Mouse (Mus musculus) heart, embryonic 16.5 days (tissue): ENCODE measurements around the gene Dach1. TPM values are rescaled to one million over a fixed set of nuclear protein-coding genes. Genes with fewer than 3 reads are reported as not detected.

Source experiments
- ATAC-seq: fragments of 200-750 bp; cut with Nextera tagmentation; replicated peaks from 2 replicates; pipeline ENCODE4 v1.8.0; 2017; ENCODE audit warnings: moderate number of reproducible peaks; ENCODE audit not compliant: insufficient read depth, low FRiP score; ENCODE audit errors: extremely low read depth
- H3K27ac ChIP-seq: fragments of 300-500 bp; sonication (generic); 2 replicates; pipeline ENCODE4 v1.5.1; 2014; ENCODE audit warnings: mild to moderate bottlenecking, low read length, control low read depth, moderate library complexity
- H3K27me3 ChIP-seq: fragments of 300-500 bp; sonication (generic); 2 replicates; pipeline ENCODE4 v1.6.1; 2014; ENCODE audit warnings: low read length, mixed read lengths; ENCODE audit not compliant: control insufficient read depth, insufficient read depth
- H3K36me3 ChIP-seq: fragments of 300-500 bp; sonication (generic); 2 replicates; pipeline ENCODE4 v1.6.1; 2014; ENCODE audit not compliant: control insufficient read depth, insufficient read depth
- H3K4me1 ChIP-seq: fragments of 300-500 bp; sonication (generic); 2 replicates; pipeline ENCODE4 v1.6.1; 2014; ENCODE audit warnings: low read length, mixed read lengths; ENCODE audit not compliant: control insufficient read depth, insufficient read depth
- H3K4me2 ChIP-seq: fragments of 300-500 bp; sonication (generic); 2 replicates; pipeline ENCODE4 v1.6.1; 2014; ENCODE audit warnings: low read depth, mild to moderate bottlenecking, control low read depth, low read length
- H3K4me3 ChIP-seq: fragments of 300-500 bp; sonication (generic); 2 replicates; pipeline ENCODE4 v1.5.1; 2014; ENCODE audit warnings: mild to moderate bottlenecking, control low read depth, low read length
- H3K9ac ChIP-seq: fragments of 300-500 bp; sonication (generic); 2 replicates; pipeline ENCODE4 v1.6.1; 2014; ENCODE audit warnings: low read length, control low read depth
- H3K9me3 ChIP-seq: fragments of 300-500 bp; sonication (generic); replicated peaks from 2 replicates; pipeline ENCODE4 v1.6.1; 2016; ENCODE audit warnings: low read length; ENCODE audit not compliant: control insufficient read depth
- WGBS: fragments of 180-500 bp; shearing (Covaris S2); extraction: QIAGEN DNeasy Blood & Tissue Kit; methylation state at CpG from one replicate; pipeline ENCODE4 v1.1.7; 2014; 5-methylcytosine and 5-hydroxymethylcytosine counted together
- polyA plus RNA-seq: library from polyadenylated mRNA; unstranded; fragments of >200 nt; fragmentation: Nextera tagmentation; extraction: Ambion mirVana; gene quantifications from 2 replicates; pipeline ENCODE4 v1.2.1, GENCODE M21; 2015

The Dach1 gene
- polyA plus RNA-seq, 1 experiment from 2014 or later, result 1.8 TPM

DNA sequence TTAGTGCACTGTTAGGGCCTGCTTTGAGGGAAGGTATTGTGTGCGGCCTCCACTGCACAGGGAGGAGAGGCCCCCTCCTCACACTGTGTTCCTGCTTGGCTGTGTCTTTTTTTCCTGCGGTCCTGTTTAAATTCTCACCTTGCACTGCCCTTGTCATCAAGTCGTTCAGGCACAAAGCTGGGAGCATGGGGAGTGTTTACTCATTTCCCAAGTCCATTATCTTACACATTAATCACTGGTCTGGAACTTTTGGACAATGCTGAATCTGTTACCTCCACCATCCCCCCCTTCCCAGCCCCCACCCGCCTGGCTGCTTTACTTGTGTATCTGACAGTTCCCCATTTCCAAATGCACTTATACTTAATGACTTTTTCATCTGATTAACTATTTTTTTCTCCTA is 97.7 kb downstream of the Dach1 start:
- H3K27me3 ChIP-seq, result no peaks in the 10 kb centered on the region
- no peak overlapping the region for H3K4me3 ChIP-seq
- no peak overlapping the region for H3K9ac ChIP-seq
- no peak overlapping the region for H3K4me2 ChIP-seq
- no peak for ATAC-seq
- H3K27ac ChIP-seq, result 0 out of 2 replicates have a peak overlapping the region, but pooled peaks have one; percentile 35
- no peaks in the 10 kb centered on the region for H3K36me3 ChIP-seq
- H3K9me3 ChIP-seq, result no peaks in the 10 kb centered on the region
- H3K4me1 ChIP-seq, result peaks cover 14% of the 10 kb centered on the region
- 22% methylated on average over 4 of the region's 4 CpGs for WGBS

DNA sequence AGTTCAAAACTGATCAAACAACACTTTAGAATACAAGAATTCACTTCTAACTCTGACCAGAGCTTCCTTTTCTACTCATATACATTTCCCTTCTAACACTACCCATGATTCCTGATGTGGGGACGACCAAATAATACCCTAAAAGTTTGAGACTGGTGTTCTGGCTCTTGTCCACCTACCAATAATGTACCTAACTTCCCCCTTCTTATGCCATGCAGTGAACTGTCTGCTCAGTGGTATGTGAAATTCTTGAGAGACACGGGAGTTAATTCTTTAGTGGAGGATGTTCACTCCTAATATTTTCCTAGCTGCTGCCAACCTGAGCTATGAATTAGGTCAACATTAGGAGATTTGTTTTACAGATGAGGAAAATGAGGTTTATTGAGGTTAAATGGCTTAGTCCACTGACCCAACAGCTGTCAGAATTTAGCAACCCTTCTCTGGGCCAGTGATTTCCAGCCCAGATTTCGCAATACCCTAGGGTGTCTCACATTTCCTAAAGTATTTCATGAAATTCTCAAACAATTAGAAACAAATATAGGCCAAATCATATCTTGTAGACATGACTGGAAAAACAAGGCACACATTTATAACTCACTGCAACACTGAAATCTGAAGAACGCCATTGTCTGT is 102.2 kb downstream of the Dach1 start:
- H3K4me1 ChIP-seq, result peaks cover 8% of the 10 kb centered on the region
- no peak overlapping the region for H3K4me3 ChIP-seq
- no peaks in the 10 kb centered on the region for H3K9me3 ChIP-seq
- 73% methylated on average over 4 of the region's 4 CpGs for WGBS
- H3K27me3 ChIP-seq, result no peaks in the 10 kb centered on the region
- no peak overlapping the region for H3K27ac ChIP-seq
- H3K36me3 ChIP-seq, result no peaks in the 10 kb centered on the region
- no peak overlapping the region for H3K4me2 ChIP-seq
- ATAC-seq, result no peak
- no peak overlapping the region for H3K9ac ChIP-seq

DNA sequence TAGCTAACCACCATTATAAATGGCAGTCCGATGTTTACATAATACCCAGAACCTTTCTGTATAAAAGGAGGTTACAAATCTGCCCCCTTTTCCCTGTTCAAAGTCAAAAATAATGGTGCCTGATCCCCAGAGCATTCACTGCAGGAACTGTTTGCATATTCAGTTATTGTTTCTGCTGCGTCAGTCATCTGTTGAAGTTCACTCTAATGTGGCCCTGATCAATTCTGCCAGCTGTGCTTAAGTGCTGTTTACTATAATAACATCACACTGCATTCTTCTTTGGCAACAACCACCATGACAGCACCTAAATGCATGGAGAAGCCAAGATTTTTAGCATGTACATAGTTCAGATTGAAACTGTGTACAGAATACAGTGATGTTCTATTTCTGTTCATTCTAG is 105.4 kb downstream of the Dach1 start:
- no peak overlapping the region for H3K4me3 ChIP-seq
- no peaks in the 10 kb centered on the region for H3K4me1 ChIP-seq
- H3K27me3 ChIP-seq, result no peaks in the 10 kb centered on the region
- H3K9me3 ChIP-seq, result no peaks in the 10 kb centered on the region
- H3K4me2 ChIP-seq, result no peak overlapping the region
- H3K9ac ChIP-seq, result no peak overlapping the region
- no peak overlapping the region for H3K27ac ChIP-seq
- no peak for ATAC-seq
- no peaks in the 10 kb centered on the region for H3K36me3 ChIP-seq
- WGBS, result 82% methylated on average over 2 of the region's 2 CpGs

DNA sequence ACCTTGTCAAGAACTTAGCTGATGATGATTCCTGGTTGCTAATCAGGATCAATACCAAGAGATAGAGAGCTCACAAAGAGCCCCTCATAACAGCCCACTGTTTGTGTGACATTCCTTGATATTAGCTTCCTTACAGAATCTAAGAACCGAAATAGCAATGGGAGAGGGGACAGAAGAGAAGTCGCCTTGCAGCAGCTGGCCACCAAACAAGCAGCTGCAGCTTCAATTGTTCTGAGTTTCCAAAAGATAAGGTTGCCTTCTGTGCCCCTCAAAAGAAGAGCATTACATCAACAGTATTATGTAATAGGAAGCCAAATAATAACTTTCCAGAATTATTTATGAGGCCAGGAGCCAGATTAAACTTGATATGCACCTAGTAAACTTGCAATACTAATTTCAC is 120.2 kb downstream of the Dach1 start:
- H3K9ac ChIP-seq, result no peak overlapping the region
- H3K36me3 ChIP-seq, result no peaks in the 10 kb centered on the region
- H3K4me1 ChIP-seq, result 0 out of 2 replicates have a peak, but pooled peaks cover 3% of the 10 kb centered on the region
- H3K4me2 ChIP-seq, result no peak overlapping the region
- WGBS, result 33% methylated on average over 2 of the region's 2 CpGs
- ATAC-seq, result no peak
- no peaks in the 10 kb centered on the region for H3K9me3 ChIP-seq
- no peaks in the 10 kb centered on the region for H3K27me3 ChIP-seq
- H3K4me3 ChIP-seq, result no peak overlapping the region
- no peak overlapping the region for H3K27ac ChIP-seq

DNA sequence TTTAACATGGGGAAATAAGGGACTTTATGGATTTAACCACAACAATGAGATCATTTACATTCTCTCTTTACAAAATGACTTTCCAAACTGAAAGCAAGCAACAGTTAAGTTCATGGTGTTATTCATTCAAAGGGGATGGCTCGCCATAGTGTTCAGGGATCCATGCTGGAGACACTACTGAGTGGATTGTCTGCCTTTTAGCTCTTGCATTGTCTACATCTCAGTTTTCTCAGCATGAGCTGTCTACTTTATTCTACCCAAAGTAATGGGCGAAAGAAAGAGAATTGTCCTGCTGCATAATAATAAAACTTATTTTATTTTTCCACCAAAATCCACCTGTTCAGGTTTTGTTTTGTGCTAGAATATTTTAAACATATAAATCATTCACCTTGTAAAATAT is 121.2 kb downstream of the Dach1 start:
- H3K9ac ChIP-seq, result no peak overlapping the region
- no peak overlapping the region for H3K4me2 ChIP-seq
- H3K9me3 ChIP-seq, result no peaks in the 10 kb centered on the region
- H3K36me3 ChIP-seq, result no peaks in the 10 kb centered on the region
- no peaks in the 10 kb centered on the region for H3K27me3 ChIP-seq
- no peak overlapping the region for H3K4me3 ChIP-seq
- WGBS, result 86% methylated on average over 2 of the region's 2 CpGs
- H3K27ac ChIP-seq, result no peak overlapping the region
- 0 out of 2 replicates have a peak, but pooled peaks cover 3% of the 10 kb centered on the region for H3K4me1 ChIP-seq
- no peak for ATAC-seq

DNA sequence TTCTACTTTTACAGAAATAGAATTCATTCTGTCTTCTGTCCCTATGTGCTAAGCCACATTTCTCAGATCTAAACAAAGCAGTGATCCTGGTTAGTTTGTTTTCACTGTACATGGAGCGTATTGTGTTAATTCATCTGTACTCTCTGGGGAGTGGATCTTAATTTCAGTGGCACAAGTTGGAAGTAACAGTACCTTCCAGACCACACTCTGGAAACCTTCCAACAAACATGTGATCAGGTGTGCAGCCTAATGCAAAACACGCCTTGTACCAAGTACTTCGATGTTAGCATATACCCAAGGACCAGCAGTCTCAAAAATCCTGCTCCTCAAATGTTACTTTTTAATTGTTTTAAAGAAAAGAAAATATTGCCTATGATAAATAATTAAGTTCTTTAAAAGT is 121.9 kb downstream of the Dach1 start:
- ATAC-seq, result no peak
- H3K4me1 ChIP-seq, result 0 out of 2 replicates have a peak, but pooled peaks cover 3% of the 10 kb centered on the region
- no peak overlapping the region for H3K27ac ChIP-seq
- no peaks in the 10 kb centered on the region for H3K9me3 ChIP-seq
- no peak overlapping the region for H3K4me2 ChIP-seq
- H3K27me3 ChIP-seq, result no peaks in the 10 kb centered on the region
- H3K36me3 ChIP-seq, result no peaks in the 10 kb centered on the region
- no peak overlapping the region for H3K4me3 ChIP-seq
- no peak overlapping the region for H3K9ac ChIP-seq
- WGBS, result 83% methylated on average over 3 of the region's 3 CpGs

DNA sequence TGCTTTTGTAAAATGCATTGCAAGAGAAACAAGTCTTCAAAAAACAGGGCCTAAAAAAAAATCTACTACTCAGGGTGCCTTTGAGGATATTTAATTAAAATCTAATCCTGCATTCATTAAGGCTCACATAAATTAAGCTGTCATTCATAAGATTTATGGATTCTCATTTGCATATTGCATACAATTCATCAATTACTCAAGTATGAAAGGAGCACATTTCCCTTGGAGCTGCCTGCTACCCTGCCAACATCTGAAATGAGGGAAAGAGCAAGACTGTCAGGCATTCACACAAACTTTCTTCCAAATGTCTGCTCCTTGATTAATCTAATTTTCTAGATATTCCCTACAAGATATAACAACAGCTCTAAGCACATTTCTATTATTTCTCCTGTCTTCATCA is 122.6 kb downstream of the Dach1 start:
- Histone ChIP-seq H3K9ac (no peak overlapping the region), H3K36me3 (no peaks in the 10 kb centered on the region), H3K9me3 (no peaks in the 10 kb centered on the region), H3K4me2 (no peak overlapping the region), H3K27ac (no peak overlapping the region), H3K4me3 (no peak overlapping the region), H3K4me1 (0 out of 2 replicates have a peak, but pooled peaks cover 3% of the 10 kb centered on the region), H3K27me3 (no peaks in the 10 kb centered on the region)
- no peak for ATAC-seq

DNA sequence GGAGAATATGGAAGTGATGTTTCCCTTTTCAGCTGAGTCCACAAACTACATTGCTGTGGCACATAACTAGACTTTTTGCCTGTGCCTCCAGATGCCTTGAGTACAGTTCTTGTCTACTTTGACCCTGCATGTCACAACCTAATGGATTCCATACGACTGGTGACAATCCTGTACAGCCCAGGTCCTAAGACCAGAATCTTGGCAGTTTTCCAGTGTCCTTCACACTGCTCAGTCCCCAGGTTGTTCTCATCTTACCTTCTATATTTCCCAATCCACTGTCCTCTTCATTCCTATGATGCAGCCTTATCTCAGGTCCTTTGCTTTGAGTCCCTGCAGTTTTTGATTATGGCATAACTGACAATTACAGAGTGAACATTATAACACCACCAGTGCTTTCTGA is 131.0 kb downstream of the Dach1 start:
- Histone ChIP-seq H3K4me2 (no peak overlapping the region), H3K4me3 (no peak overlapping the region), H3K9me3 (no peaks in the 10 kb centered on the region), H3K9ac (no peak overlapping the region), H3K27ac (no peak overlapping the region), H3K36me3 (no peaks in the 10 kb centered on the region), H3K4me1 (peaks cover 2% of the 10 kb centered on the region; the same call in 1 of the 2 replicates), H3K27me3 (no peaks in the 10 kb centered on the region)
- WGBS, result 15% methylated on average over 1 of the region's 1 CpGs
- no peak for ATAC-seq

DNA sequence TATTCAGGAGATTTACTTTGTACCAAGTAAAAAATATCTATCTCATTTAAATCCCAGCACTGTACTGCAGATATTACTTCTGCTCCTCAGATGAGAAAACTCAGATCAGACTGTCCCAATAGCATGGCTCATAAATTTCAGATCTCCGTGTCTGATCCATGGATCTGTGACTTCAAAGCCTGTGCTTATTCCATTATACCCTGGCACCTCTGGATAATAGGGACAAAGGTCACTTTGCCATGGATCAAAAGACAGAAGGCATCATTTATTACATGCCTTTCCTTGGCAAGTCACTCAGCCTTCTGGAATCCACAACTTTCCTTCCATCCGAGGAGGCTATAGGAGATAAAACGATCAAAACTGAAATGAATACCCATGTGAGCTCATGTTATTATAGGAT is 132.4 kb downstream of the Dach1 start:
- no peak for ATAC-seq
- no peaks in the 10 kb centered on the region for H3K36me3 ChIP-seq
- H3K27ac ChIP-seq, result no peak overlapping the region
- H3K4me2 ChIP-seq, result no peak overlapping the region
- H3K9ac ChIP-seq, result no peak overlapping the region
- H3K4me1 ChIP-seq, result peaks cover 2% of the 10 kb centered on the region; the same call in 1 of the 2 replicates
- H3K27me3 ChIP-seq, result no peaks in the 10 kb centered on the region
- 67% methylated on average over 3 of the region's 3 CpGs for WGBS
- H3K4me3 ChIP-seq, result no peak overlapping the region
- no peaks in the 10 kb centered on the region for H3K9me3 ChIP-seq
